Mouse (Mus musculus) left cerebral cortex, postnatal 25 days (tissue): ENCODE results near the gene Pdxk. TPM values are rescaled to one million over a fixed set of nuclear protein-coding genes. Genes with fewer than 3 reads are reported as not detected.
"Not testable (repeated sequence)": the region's sequence is repeated elsewhere in the genome, so short reads cannot be mapped to it uniquely, and the experiment has no call there.

ENCODE experiments used
- DNase-seq, 2 experiments: peaks; one replicate each; pipeline ENCODE4 v3.0.0; 2022; ENCODE audit warnings: low spot score in 2 of 2, mixed read lengths in 1 of 2
- intact Hi-C: fragments of 180-260 bp; cut with DNase I; formaldehyde crosslinking; loops from one replicate; pipeline ENCODE4 v1.15.1; 2025
- total RNA-seq, 2 experiments: library from RNA; stranded (reverse); gene quantifications; 2 replicates each; pipeline ENCODE4 v1.2.3; 2021

Gene Pdxk
- 100 to 1,000 TPM; 109 to 122 TPM for total RNA-seq

DNA sequence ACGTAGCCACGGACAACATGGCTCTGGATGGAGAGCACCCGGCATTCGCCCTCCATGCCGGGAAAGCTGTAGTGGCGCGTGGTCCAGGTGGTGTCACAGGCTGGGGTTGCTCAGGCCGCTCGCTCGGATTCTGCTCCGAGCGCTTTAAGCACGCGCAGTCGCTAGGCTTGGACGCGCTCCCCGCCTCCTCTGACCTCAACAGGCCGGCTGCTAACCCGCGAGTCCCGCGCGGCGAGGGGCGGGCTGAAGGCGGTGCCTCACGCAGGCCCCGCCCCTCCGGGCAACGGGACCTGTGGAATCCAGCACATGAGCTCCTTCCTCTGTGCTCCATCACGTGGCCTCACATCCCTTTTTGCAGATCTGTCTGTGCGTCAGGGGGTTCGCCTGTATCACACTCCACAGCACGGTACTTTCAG is at the start of gene Pdxk:
Gene Pdxk (minus strand): TSS at position 184 of the 416 bp plus-strand sequence.
- intact Hi-C loops: loop anchor here (5.0 kb wide), 1 partner anchor 108 kb away; the partner anchor contains the start of gene Ilvbl
- peak; percentile 97 to 98 for DNase-seq

DNA sequence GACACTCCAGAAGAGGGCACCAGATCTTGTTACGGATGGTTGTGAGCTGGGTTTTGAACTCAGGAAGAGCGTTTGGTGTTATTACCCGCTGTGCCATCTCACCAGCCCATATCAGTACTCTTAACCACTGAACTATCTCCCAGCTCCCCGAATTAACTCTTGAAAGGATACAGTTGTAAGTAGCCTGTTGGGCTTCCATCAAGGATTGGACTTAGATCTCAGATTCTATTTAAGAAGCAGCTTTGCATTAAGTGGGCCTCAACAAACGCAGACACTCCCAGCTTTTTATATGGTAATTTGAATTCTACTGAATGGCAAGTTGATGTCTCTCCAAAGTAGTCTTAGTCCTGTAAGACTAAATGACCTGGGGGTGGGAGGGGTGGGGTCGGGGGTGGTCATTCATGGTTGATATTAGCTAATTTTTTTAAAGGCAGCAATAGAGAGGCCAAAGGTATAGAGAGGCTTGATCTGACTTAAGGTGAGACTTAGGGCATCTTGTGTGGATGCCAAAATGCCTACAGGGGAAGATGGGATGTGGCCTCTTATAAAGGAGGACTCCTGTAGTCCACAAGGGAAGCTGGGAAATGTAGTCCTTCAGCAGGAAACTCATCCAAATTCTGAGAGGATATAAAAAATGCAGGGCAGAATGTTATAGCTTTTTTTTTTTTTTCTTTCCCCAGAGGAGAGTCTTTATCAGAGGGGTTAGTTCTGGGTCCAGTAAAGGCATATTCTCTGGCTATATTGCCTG is 38.4 kb upstream of the Pdxk start:
- DNase-seq: no peak
- intact Hi-C loops: no loop called here

DNA sequence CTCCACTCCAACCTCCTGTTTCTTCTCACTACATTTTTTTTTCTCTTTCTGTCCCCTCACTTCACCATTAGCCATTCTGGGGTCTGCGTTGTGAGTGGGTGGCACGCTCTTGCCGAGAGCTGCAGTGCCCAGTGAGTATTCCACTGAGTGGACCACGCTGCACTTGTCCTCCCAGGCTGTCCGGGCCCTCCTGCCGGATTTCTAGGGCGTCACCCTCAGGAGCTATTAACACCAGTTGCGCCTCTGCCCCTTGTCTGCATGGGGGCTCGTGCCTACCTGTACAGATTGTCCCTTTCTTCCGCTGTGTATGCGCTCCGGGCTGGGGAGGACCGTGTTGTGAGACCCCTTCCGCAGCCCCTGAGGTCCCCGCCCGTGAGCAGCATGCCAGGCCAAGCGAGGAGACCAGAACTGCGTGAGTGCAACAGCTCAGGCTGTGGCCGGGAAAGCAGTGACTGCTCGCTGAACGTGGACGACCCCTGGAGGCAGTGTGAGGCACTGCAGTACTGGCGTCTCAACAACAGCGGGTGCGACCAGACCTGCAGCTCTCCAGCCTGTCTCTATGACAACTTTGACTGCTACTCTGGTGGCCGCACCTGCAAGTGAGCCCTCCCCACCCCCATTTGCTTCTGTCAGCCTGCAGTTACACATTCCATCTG is 22.8 kb upstream of the Pdxk start:
- intact Hi-C loops: loop anchor here (2.0 kb wide), 1 partner anchor 49 kb away; no protein-coding TSS in a partner anchor
- peak; percentile 82 for DNase-seq

DNA sequence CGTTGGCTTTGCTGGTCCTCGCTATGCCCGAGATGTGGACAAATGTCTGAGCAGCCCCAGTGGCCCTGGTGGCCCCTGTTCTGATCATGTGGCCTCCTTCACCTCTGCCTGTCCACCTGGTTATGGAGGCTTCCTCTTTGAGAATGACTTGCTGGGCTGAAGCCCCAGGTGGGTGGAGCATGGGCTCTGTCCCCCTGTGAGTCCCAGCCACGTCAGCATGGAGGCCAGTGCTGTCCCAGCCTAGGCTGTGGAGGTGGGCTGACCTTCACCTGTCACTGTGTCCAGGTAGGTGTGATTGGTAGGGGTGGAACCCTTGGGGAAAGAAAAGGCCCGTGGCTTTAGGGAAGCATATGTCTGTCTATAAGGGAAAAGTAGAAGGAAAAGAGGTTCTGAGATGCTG is 22.1 kb upstream of the Pdxk start:
- DNase-seq: no peak
- intact Hi-C loops: loop anchor here (2.0 kb wide), 1 partner anchor 48 kb away; no protein-coding TSS in a partner anchor

DNA sequence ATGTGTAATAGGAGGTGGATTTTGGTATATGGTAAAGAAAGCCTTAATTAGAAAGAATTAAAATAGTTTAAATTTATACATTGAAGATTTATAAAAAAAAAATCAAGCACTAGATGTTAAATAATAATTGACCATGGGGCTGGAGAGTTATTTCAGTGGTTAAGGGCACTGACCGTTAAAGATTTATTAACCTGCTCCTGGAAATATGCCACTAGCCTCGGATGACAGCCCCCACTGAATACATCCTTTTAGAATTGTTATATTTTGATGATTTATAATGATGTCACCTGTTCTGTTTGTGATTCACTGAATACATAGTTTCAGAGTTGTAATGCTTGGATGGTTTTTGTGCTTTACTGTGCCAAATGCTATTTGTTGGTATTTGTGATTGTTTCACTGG is 20.6 kb upstream of the Pdxk start:
- DNase-seq, intact Hi-C loops: not testable (repeated sequence)

DNA sequence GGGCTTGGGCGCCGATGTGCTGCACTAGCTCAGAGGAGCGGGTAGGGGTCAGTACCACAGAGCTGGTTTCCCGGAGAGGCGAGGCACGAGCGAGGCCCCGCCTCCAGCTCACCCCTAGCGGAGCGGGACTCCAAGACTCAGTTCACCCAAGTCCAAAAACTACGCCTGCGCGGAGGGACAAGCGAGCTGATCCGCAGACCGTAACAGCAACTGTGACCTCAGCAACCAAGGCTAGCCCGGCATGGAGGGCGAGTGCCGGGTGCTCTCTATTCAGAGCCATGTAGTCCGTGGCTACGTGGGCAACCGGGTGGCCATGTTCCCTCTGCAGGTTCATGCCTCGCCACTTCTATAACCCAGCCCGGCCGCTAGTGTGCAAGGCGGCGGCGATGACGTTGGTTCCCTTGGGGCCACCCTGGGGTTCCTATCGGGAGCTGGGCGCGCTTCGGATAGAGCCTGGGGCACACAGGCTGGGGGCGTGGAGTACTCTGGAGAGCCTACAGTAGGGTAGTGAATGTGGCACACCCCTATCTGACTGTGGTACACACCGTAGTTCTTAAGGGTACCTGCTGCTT is 17.2 kb upstream of the Pdxk start:
- no peak for DNase-seq
- intact Hi-C loops: no loop called here

DNA sequence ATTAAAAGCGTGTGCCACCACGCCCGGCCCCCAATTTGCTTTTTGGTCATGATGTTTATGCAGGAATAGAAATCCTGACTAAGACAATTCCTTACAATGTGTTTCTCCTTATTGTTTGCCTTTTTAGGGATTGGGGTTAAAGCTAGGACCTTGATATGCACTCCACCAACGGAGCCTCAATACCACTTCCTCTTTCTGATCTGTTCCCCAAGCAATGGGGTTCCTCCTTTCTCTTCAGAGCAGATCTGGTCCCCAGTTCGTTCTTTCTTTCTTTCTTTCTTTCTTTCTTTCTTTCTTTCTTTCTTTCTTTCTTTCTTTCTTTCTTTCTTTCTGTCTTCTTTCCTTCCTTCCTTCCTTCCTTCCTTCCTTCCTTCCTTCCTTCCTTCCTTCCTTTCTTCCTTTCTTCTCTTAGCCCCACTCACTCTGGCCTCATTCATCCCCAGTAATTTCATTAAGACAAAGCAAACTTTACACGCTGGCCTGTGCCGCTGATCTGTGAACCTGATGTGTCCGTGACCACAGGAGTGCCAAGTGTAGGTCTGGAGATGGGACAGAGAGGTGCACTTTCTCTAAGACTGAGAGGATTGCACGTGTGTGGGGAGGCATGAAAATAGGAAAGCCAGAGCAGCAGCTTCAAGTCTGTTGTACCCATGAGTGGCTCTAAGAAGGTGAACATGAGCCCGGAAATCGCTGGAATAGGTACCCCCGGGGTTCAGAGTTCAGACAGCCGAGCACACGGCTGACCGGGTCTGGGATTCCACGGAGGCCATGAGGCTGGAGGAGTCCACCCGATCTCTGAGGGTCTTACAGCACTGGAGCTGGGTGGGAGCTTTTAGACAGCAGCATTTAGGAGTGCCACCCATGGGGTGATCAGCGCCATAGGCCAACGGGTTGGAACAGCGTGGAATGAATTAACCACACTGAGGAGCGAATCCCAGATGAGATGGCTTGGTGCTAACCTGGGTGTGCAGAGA is 16.5 kb upstream of the Pdxk start:
- intact Hi-C loops: no loop called here
- no peak for DNase-seq

DNA sequence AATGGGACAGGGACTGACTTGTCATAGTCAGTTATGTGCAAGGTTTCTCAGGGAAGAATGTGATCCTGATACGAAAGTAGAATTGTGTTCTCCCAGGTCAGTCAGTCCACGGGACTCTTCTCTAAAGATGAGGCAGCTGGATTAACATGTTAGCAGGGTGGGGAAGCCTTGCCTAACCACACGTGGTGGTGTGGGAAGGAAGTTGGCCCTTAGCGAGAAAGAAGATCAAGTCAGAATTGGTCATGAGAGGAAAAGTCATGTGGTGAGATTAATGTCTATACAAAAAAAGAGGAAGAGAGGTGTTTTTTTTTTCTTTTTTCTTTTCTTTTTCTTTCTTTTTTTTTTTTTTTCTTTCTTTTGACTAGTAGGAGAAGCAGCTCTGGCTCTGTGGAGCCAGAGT is 12.0 kb upstream of the Pdxk start:
- intact Hi-C loops: no loop called here
- DNase-seq: no peak

DNA sequence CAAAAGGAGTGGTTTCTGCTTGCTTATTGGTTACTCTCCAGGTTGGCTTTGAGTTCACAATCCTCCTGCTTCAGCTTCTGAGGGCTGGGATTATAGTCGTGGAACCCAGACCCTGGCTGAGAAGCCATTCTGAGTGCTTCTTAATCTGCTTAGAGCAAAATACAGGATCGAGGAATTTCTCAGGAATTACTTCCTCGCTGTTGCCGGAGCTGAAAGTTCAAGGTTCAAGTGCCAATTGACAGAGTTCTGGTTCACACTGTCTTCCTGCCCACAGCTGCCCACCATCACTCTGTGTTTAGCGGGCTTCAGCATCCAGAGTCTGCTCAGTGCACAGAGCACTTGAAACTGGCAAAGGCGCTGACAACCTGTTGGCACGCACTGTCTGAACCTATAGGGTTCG is 10.0 kb upstream of the Pdxk start:
- intact Hi-C loops: no loop called here

DNA sequence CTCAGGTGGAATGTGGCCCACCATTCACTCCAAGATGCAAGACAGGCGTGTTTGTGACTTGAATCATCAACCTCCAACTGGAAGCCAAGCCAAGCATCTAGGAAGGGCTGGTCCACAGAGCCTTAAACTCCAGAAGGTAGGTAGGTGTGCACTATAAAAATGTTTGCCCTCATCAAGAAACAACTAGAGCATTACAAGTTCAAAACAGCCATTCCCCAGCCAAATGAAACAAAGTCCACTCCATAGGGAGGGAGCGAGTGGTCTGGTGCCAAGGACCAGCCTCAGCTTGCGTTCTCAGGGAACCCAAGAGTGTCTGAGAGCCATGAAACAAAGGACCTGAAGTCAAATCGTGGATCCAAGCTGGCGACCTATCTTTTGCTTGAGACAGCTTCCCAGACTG is 8.7 kb upstream of the Pdxk start:
- intact Hi-C loops: no loop called here
- no peak for DNase-seq

More for the DNA sequence above, 10.0 kb upstream of the Pdxk start:
- DNase-seq: no peak

DNA sequence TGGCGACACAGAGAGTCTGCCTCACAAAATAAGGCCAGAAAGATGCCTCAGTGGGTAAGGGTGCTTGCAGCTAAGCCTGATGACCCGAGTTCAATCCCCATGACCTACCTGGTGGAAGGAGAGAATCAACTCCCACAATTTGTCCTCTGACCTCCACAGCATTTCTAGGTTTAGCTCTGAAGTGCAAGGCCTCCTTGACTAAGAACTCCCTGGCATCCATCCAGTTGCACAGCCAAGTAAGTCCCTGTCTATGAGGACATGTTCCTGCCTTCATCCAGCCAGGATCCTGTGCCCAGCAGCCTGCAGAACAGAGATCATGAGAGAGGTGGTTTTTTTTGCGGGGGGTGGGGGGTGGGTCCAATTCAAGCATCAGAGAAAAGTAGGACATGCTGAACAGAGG is 7.3 kb upstream of the Pdxk start:
- intact Hi-C loops: no loop called here

DNA sequence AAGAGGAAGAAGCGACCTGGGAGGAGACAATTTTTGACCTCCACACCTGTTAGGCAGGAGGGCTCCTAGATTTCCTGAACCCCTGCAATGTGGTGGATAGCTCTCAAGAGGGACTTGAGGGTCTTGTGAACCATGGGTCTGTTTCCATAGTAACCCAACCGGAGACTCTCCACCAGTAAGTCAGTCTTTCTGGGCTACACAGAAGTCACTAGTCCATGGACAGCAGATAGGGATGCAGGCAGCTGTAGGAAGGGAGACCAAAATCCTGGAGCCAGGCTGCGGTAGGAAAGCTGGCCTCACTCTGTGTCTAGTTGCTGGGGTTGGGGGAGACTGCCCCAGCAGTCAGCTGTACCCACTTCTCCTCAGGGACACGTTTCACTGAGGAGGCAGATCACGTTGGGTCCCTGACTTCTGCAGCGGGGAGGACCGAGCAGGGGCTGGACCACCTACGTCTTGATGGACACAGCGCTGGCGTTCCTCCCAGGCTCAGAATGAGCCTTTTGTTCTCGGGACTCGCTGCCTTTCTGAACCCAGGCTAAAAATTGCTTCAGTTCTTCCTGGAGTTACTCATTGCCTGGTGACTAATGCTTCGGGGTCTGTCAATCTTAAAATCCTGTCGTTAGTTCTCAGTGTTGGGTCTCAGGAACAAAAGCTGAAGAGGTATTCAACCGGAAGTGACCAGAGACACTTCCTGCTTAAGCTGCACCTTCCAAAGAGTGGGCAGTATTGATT is 6.0 kb upstream of the Pdxk start:
- intact Hi-C loops: no loop called here
- peak; percentile 32 to 65 for DNase-seq

More for the DNA sequence above, 7.3 kb upstream of the Pdxk start:
- no peak for DNase-seq

DNA sequence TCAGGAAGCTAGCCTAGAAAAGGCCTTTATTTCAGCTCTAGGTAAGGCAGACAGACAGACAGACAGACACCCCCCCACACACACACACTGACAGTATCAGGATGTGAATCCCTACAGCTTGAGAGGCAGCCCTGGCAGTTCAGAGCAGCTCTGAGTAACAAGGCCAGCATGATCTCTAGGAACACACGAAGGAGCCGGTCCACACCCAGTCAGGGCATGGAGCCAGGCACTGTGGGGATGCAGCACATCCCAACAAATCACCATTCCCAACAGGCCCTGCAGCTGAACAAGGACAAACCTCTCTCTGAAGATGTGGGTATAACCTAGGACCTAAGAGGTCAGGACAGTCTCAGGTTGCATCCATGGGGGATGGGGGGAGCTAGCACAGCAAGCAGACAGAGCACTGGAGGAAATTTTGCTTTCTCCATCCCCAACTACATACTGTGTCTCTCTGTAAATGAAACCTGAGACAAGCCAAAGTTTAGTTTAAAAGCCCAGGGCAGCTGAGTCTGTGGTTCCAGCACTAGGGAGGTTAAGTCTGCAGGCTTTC is 3.1 kb upstream of the Pdxk start:
- DNase-seq: no peak
- intact Hi-C loops: no loop called here

DNA sequence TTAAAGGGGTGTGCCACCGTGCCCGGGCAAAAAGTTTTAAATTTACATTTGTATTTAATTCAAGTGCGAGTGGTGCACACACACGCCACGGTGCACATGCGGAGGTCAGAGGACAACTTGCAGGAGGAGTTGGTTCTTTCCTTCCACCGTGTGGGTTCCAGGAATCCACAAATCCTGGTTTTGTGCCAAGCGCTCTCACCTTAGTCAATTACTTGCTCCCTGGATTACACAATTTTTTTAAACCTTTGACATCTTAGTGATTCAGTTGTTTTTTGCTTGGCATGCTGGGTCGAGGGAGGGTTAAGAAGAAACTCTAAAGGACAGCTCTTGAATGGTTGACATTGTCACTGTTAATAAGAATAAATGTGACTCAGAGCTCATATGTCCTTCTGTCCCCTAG is 1.9 kb upstream of the Pdxk start:
- no peak for DNase-seq
- intact Hi-C loops: no loop called here

DNA sequence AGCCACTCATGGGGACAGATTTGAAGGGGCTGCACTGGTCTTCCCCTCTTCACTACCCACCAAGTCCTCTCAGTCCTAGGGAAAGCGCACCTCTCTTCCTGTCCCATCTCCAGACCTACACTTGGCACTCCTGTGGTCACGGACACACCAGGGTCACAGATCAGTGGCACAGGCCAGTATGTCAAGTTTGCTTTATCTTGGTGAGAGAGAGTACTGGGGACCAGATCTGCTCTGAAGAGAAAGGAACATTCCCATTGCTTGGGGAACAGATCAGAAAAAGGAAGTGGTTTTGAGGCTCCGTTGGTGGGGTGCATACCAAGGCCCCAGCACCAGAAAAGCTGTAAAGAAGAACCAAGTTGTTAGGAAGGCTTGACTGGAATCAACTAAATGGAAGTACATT is 697 bp upstream of the Pdxk start:
- DNase-seq: no peak
- intact Hi-C loops: no loop called here

DNA sequence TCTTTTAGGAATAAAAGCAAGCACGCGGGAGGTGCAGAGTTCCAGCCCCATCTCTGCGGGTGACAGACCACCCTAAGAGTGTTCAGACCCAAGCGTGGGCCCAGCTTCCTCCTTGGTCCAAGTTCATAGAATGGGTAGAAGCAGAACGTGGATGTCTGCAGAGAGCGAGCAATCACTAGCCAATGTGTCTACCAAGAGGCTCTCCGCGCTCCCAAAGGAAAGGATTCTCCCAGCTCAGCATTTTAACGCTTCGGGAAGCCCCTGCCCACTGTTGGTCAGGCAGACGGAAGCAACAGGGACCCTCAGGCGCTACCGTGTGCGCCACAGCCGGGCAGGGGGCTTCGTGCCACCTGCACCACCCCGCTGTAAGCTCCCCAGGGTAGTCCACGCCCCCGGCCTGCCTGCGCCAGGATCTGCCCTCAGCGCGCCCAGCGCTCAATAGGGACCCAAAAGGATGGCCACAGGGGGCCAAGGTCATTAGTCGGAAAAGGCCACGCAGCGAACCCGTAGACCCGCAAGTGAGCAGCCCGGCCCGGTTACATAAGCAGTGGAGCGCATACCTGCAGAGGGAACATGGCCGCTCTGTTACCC is 479 bp downstream of the Pdxk start:
- no peak for DNase-seq
- intact Hi-C loops: loop anchor here (5.0 kb wide), 1 partner anchor 108 kb away; the partner anchor contains the start of gene Ilvbl

DNA sequence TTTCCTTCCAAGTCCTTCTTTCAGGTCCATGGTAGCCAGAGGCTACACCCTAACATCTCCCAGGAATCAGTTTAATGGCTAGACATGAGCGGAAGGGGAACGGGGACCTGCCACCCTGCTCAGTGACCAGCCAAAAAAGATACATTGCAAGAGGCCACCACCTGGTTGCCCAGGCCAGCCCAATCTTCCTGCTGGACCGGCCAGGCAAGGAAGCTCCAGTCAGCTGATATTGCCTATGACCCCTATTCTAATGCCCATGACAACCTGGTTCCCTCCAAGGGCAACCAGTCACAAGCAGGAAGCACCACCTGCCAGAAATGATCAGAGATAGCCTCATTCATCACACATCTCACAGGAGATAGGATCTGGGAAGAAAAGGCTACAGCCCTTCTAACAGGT is 1.0 kb downstream of the Pdxk start:
- DNase-seq: no peak
- intact Hi-C loops: loop anchor here (5.0 kb wide), 1 partner anchor 109 kb away; the partner anchor contains the start of gene Ilvbl
